Mouse (Mus musculus): ENCODE data around the gene Incenp.

DNA sequence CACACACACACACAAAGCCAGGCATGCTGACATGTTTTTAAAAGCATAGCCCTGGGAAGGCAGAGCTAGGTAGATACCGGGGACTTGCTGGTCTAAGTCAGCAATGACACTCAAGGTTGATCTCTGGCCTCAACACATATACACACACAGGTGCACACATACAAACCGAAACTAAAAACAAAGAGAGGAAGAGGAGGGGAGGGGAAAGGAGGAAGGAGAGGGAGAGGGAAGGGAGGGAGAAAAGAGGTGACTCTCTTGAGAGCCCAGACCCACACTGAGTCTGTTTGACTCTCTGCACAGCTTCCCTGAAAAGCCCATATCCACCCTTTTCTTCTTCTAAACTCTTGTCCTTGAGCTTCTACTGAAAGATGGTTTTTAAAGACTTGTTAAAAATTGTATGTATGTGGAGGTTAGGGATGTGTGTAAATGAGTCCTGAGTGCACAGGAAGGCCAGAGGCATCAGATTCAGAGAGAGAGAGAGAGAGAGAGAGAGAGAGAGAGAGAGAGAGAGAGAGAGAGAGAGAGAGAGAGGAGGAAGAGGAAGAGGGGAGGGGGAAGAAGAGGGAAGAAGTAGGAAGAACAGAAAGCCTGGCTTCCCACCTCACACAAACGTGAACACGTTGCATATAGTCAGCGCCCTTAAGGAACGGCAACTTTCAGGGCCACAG lies 38.9 kb upstream of the Incenp start:
- no peak for TF ChIP-seq CTCF (IDR thresholded peaks at IDR 0.05; ENCODE audit: borderline replicate concordance, insufficient read depth, low read depth, low read length)
- no peak for TF ChIP-seq POLR2A (IDR thresholded peaks at IDR 0.05; ENCODE audit: borderline replicate concordance, insufficient read depth, low read length)
